Mouse (Mus musculus) layer of hippocampus, postnatal 10 days (tissue): ENCODE data around the gene Cdh16. TPM values are rescaled to one million over a fixed set of nuclear protein-coding genes. Genes with fewer than 3 reads are reported as not detected.
A peak's percentile ranks its signal among the peaks of the same experiment; 100 is the strongest.

Experiments used
- DNase-seq, 2 experiments: peaks; one replicate each; pipeline ENCODE4 v3.0.0; 2021; ENCODE audit warnings: low spot score in 2 of 2
- total RNA-seq, 2 experiments: library from RNA; stranded (reverse); gene quantifications; 2 replicates each; pipeline ENCODE4 v1.2.3; 2021

Cdh16 gene
- total RNA-seq, 2 experiments from 2014 or later = not detected

GRCm38 (mm10) chr8:104613119-104613518 lies 11.1 kb downstream of the Cdh16 start:
- DNase-seq = no peak

- no peak for DNase-seq
These were observed 12.6 kb downstream of the Cdh16 start for GRCm38 (mm10) chr8:104611613-104612012.

GRCm38 (mm10) chr8:104610185-104610766 lies 13.9 kb downstream of the Cdh16 start:
- DNase-seq = peak in 1 of 2 experiments; percentile 40

- DNase-seq = no peak
These were observed 15.0 kb downstream of the Cdh16 start for GRCm38 (mm10) chr8:104609222-104609621.

- no peak for DNase-seq
These were observed 16.3 kb downstream of the Cdh16 start for GRCm38 (mm10) chr8:104607944-104608343.

GRCm38 (mm10) chr8:104606329-104606728 lies 17.9 kb downstream of the Cdh16 start:
- no peak for DNase-seq

- no peak for DNase-seq
These were observed 21.0 kb downstream of the Cdh16 start for GRCm38 (mm10) chr8:104603245-104603593.

- DNase-seq = peak; percentile 86 to 90
These were observed 21.5 kb downstream of the Cdh16 start for GRCm38 (mm10) chr8:104602468-104603244.

- no peak for DNase-seq
These were observed 22.2 kb downstream of the Cdh16 start for GRCm38 (mm10) chr8:104601941-104602371.

GRCm38 (mm10) chr8:104601386-104601785 lies 22.8 kb downstream of the Cdh16 start:
- DNase-seq = no peak

GRCm38 (mm10) chr8:104598496-104598895 lies 25.7 kb downstream of the Cdh16 start:
- DNase-seq = no peak

GRCm38 (mm10) chr8:104597656-104598055 lies 26.5 kb downstream of the Cdh16 start:
- no peak for DNase-seq

- DNase-seq = no peak
These were observed 28.2 kb downstream of the Cdh16 start for GRCm38 (mm10) chr8:104595773-104596536.

- no peak for DNase-seq
These were observed 29.4 kb downstream of the Cdh16 start for GRCm38 (mm10) chr8:104594611-104595362.

GRCm38 (mm10) chr8:104593536-104594325 lies 30.5 kb downstream of the Cdh16 start:
- no peak for DNase-seq

GRCm38 (mm10) chr8:104592566-104592965 lies 31.6 kb downstream of the Cdh16 start:
- no peak for DNase-seq

GRCm38 (mm10) chr8:104591856-104592255 lies 32.3 kb downstream of the Cdh16 start:
- DNase-seq = no peak

GRCm38 (mm10) chr8:104591133-104591834 lies 32.9 kb downstream of the Cdh16 start, which contains the start of gene Pdp2:
Pdp2 (plus strand) TSS chr8:104591451.
- peak; percentile 93 for DNase-seq

- no peak for DNase-seq
These were observed 33.9 kb downstream of the Cdh16 start for GRCm38 (mm10) chr8:104590284-104590683.

- DNase-seq = no peak
These were observed 39.7 kb downstream of the Cdh16 start for GRCm38 (mm10) chr8:104584522-104584921.
